Mouse (Mus musculus) gonadal fat pad, adult 2 months (tissue): ENCODE measurements at regions not wholly inside any gene's neighbourhood (a gene's known extent, or its start where the extent isn't known, plus 50 kb on each side); places are given as distances from the start of the nearest gene placed in this dataset.

Experiments used
- DNase-seq: peaks from one replicate; pipeline ENCODE4 v3.0.0-alpha.2; 2012; ENCODE audit warnings: low read depth

DNA sequence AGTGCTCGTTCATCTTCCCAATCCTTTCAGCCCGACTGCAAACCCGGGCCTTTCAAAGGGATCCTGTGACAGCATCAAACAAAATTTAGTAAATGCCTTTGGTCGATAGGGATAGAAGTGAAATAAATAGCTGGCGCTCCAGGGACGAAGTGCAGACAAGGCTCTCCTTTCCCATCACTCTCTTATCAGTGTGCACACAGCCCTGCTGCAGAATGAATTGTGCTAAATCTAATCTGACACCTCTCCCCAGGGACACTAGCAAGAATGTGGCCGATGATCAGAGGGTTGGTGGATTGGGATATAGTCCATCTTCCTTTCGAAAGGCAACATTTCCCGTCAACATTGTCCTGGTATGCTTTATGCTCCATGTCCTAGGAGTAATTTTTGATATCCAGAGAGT is 1372.9 kb upstream of the Tenm4 start:
- DNase-seq, result no peak

DNA sequence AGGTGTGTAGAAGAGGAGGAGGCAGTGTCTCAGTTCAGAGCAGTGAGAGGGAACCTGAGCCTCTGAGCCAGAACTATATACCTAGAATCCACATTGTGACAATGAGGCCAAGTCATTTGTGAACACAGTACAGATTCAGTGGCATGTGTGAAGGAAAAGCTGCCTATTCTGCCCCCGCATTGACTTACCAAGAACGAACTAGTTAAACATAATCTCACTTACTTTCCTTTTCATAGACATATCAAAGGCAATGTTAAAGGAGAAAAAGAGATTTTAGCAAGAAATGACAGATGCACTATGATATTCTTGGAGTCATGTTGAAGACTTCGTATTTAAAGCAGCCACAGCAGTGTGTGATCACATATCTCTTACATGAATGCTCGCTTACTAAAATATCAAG is 1329.8 kb upstream of the Tenm4 start:
- no peak for DNase-seq

DNA sequence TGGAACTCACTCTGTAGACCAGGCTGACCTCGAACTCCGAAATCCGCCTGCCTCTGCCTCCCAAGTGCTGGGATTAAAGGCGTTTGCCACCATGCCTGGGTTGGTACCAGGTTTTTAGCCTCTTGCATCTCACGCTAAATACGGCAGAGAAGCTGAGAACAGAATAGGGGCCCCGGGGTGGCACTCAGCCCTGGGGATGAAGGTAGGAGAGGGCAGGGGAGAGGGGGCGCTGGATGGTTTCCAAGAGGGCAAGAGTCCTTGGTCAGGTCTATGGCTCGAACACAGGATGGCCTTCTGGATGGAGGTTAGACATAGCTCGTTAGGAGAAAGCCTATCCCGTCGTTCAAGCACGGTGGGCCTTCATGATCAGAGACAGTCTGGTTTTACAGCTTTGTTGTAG is 1319.7 kb upstream of the Tenm4 start:
- DNase-seq, result no peak

DNA sequence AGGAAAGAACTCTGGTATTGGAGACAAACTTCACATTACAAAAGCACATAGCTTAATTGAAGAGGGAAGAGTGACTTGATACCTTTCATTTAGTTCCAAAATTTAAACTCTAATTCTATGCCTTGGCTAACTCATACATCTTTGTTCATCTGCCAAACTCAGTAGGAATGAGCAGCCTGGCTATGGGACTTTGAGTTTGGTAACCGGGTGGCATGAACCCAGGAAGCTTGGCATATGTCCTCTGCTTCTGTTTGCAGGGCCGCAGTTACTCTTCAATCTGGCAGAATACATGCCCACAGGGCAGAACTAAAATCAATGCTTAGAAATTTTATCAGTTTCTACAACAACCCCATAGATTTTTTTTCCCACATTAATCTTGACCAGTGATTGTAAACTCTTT is 1314.4 kb upstream of the Tenm4 start:
- DNase-seq, result no peak

DNA sequence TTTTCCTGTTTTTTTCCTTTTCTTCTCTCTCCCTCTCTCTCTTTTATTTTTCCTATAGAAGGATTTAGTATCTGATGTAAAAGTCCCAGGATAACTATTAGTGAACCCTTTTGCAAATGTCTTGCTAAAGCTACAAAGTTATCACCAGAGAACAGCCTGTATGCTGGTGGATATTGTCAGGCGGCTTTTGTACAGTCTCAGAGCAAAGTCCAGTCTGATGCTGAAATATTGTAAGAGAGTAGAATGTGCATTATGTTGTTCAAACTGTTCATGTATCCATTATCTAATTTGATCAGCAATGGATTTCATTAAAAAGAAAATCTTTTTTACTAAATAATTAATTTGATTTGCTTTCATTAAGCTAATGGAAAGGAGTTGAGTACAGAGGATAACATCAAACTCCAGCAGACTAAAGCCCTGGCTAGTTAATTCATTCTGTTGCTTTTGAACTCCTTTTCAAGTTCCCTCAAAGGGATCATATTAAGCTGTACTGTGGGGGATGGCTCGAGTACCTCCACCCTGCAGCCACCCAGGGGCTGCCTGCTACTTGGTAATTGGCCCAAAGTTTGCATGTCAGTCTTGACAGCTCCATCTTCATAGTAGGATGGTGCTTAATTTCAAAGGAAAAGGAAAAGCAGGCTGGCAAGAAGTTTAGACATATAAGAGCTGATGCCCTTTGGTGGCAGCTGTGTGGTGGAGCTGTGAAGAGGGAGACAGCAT is 1280.2 kb upstream of the Tenm4 start:
- DNase-seq, result no peak

DNA sequence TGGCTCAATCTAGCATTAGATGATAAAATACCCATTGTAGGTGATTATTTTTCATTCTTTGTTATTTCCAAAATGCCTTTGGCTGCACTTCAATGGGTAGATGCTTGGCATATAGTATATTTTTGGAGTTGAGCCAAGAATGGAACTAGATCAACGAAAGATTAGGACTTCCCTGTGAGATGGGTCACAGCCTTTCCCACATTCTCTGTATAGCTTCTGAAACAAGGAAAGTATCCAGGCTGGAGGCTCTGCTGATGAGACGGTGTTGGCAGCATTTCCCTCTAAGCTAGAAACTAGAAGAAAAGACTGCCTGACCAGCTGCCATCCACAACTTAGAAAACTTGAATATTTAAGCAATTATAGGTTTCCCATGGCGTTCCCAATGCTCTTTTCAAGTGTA is 1273.0 kb upstream of the Tenm4 start:
- DNase-seq, result no peak

DNA sequence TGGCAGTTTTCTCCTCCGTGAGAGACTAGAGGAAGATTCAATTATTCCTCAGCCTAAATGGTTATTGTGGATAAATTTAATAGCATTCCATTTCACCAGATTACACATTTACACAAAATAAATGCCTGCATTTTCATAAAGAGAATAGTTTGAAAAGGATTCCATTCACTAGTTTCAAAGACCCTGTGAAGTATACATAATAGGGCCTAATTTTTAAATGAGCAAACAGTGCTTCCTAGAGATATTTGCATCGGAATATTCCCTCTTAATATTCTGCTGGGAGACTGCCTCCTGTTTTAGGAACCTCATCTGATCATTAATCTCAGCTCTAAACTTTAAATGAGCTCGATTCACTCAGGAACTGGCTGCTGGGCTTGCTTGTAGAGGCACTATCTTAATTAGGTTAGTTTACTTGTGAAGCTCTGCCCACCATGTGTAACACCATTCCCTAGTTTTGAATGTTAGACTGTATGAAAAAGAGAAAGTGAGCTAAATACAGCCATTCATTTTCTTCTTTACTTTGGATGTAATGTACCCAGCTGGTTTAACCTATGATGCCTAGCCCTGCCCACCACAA is 1244.4 kb upstream of the Tenm4 start:
- no peak for DNase-seq

DNA sequence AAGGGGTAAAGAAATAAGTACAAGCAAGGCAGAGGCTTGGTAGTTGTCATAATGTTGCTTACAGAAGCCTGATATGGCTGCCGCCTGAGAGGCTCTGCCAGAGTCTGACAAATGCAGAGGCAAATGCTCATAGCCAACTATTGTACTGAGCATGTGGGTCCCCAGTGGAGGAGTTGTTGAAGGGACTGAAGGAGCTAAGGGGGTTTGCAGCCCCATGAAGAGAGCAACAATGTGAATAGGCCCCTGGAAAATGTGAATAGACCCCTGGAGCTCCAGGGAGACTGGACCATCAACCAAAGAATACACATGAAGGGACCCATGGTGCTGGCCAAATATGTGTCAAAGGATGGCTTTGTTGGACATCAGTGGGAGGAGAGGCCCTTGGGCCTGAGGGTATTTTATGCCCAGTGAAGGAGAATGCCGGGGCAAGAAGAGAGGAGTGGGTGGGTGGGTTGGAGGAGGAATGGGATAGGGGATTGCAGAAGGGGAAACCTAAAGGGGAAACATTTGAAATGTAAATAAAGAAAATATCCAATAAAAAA is 1207.2 kb upstream of the Tenm4 start:
- DNase-seq, result no peak

DNA sequence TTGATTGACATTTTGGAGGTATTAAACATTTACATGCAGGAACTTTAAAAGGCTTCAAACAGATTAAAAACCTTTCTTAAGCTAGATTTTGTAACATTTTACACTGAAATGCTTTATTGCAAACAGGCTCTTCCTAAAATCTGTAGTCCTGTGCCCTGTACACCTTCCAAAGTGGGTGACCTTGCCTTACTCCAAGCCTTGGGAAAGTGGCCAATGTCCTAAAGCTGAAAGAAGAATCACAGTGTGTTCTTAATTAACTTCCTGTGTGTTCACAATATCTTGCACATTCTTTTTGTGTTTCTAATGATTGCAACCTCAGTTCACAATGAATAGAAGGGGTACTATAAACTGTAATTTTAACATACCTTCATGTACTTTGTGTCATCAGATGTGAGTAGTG is 1203.4 kb upstream of the Tenm4 start:
- DNase-seq, result peak; percentile 59

DNA sequence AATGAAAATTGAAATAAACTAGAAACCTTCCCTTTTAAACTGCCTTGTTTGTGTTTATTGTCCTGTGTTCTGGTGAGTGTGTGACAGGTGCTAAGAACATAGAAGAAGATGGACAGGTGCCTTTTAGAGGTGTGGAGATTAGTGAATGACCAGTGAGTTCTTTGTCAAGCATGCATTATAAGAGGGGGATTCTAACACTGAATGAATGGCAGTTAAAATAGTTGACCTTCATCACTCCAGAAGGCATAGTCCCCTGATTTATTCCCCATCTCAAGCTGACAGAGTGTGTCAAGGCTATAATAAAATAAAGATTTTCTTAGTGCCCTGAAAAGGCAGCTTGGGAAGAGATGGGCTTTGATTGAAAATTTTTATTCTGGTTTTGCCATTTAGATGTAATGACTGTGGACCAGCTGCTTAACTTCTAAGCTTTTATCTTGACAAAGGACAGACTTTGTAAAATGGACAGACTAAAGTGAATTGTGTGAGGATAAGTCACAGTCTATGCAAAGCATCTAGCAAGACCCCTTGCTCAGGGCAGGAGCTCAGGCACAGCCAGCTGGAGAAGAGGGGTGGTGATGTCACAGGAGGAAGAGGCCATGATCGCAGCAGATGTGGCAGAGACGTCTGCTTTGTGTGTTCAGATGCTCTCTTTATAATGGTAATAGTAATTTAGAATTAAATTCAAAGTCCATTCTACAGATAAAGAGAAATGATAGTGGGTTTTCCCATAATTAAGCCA is 1195.8 kb upstream of the Tenm4 start:
- no peak for DNase-seq

DNA sequence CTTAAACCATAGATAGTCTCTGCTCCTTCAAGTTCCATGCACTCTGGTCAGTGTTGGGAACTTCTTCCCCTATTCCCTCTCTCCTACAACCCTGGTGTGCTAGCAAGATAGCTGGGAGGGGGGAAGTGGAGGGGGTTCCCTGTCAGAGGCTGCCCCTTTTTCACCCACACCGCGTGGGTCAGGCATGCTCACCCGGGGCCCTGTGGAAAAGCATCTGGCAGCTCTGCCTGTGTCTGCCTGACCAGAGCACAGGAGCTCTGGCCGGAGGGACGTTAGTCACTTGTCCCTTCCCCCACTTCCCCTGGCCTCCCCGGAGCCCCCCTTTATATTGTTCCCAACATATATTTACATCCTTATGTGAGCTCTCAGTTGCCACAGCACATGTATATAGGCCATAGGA is 1174.8 kb upstream of the Tenm4 start:
- no peak for DNase-seq

DNA sequence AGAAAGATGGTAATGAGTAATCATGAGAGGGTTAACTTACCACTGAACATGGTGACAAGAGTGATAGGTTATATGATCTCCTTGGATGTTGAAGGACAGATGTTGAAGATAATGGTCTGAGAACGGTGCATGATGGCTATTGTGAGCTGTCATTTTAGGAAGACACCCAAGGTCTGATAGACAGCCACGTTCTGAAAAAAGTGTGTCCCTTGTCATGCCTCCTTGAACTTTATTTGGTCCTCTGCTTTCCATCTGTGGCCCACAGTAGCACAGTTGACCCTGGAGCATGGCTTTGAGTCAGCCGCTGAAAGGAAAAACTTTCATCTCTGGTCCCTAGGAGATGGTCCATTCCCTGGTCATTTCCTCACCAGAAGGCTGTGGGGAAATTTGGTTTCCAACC is 1166.9 kb upstream of the Tenm4 start:
- no peak for DNase-seq

DNA sequence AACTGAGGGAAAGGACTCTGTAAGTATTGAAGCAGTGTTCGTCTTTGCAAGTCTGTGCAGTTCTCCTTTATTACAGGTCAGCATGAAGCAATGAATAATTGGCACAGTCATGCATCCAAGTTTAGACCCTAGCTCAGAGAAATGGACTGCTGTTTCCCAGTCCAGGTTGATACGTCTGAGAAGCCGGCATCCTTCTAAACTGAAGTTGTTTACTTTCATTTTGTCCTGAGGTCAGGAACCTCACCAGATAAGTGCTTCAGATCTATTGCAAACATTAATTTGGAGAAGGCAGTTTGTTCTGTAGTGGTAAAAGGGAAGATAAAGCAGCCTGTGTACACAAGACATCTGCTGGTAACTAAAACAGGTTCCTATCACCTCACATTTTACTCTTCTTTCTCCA is 1165.6 kb upstream of the Tenm4 start:
- no peak for DNase-seq

DNA sequence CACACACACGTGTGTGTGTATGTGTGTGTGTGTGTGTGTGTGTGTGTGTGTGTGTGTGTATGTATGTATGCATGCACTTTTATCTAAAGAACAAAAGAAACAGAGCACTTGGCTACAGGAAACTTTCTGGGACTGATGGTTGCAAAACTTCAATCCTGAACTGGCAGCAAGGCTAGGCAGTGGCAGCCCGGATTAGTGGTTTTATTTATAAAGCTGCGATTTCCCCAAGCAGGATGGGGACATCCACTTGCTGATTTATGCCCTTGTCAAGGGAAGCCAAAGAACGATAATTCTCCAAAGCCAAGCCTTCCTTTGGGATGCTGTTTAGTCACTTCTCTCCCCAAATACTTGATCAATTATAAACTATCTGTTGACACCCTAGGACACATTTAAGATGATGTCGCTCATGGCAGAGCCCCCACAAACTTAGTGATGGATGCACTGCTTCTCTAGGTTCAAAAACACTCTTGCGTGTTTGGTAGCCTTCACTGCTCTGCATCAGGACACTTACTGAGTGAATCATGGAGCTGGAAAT is 1162.1 kb upstream of the Tenm4 start:
- peak; percentile 27 for DNase-seq

DNA sequence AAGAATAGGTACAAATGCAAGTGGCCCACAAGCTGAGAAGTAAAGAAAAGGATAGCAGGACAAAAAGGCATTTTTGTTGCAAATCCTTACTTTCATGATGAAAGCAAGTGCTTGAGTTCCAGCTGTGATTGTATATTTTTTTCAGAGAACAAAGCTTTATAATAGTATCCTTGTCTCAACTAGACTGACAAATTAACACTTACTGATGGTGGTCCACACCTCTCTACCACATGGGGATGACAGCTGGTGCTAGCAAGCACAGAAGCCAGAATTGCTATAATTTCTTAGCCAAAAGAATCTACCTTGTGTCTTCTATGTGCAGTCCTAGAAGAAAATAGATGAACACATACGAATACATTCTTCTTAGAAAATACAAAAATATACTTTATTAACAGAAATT is 1150.8 kb upstream of the Tenm4 start:
- no peak for DNase-seq

DNA sequence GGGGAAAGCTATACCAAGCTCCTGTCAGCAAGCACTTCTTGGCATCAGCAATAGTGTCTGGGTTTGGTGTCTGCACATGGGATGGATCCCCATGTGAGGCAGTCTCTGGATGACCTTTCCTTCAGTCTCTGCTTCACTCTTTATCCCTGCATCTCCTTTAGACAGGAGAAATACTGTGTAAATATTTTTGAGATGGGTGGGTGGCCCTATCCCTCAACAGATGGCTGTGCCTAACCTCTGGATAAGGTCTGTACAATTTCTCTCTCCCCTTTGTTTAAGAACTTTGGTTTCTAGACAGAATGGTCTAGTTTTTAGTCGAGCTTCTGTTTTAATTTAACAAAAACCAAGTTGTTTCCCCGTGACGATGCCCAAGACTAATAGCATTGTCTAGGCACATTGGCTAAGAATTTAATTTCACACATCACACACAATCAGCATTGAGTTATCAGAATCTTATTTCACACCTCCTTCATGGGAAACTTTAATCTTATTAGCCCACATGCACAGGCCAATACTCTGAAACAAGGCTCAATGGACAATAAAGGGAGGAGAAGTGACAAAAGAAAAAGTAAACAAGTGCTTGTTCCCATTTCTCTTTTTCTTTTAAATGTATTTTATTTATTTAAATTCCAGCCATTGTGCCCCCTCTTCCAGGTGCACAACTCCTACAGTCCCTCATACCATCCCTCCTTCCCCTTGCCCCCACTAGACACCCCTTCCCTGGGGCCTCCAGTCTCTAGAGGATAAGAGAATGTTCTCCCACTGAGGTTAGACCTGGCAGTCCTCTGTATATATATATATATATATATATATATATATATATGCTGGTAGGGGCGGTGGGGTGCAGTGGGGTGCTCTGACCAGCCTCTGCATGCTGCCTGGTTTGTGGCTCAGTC is 1142.9 kb upstream of the Tenm4 start:
- no peak for DNase-seq
